Mouse (Mus musculus): ENCODE data around the gene Trafd1. TPM values are rescaled to one million over a fixed set of nuclear protein-coding genes. Genes with fewer than 3 reads are reported as not detected.

The Trafd1 gene
- polyA plus RNA-seq, 1 experiment from 2014 or later = 67.7 TPM

- H3K4me3 ChIP-seq = peak within 1 kb of the TSS; percentile 76
- WGBS = 10% methylated on average over 52 of the region's 53 CpGs
- H3K36me3 ChIP-seq = peaks cover 30% of the 10 kb centered on the region
- no peaks in the 10 kb centered on the region for H3K9me3 ChIP-seq (replicated peaks)
- peak within 1 kb of the TSS; percentile 92 for H3K27ac ChIP-seq
- peak; percentile 98 for DNase-seq (ENCODE audit: low spot score)
- no peaks in the 10 kb centered on the region for H3K27me3 ChIP-seq (ENCODE audit: low read depth, poor library complexity, severe bottlenecking)
- H3K4me1 ChIP-seq = peaks cover 21% of the 10 kb centered on the region
Observed at GRCm38 (mm10) chr5:121397187-121398145, 12.0 kb upstream of the Trafd1 start, which contains the start of gene Naa25. Naa25 (plus strand) TSS chr5:121397936.

- DNase-seq (ENCODE audit: low spot score) = no peak
- no peaks in the 10 kb centered on the region for H3K9me3 ChIP-seq (replicated peaks)
- WGBS = 85% methylated on average over 5 of the region's 5 CpGs
- peaks cover 11% of the 10 kb centered on the region for H3K36me3 ChIP-seq
- no peak overlapping the region for H3K4me3 ChIP-seq
- peaks cover 21% of the 10 kb centered on the region for H3K4me1 ChIP-seq
- no peaks in the 10 kb centered on the region for H3K27me3 ChIP-seq (ENCODE audit: low read depth, poor library complexity, severe bottlenecking)
- H3K27ac ChIP-seq = no peak overlapping the region
Observed at GRCm38 (mm10) chr5:121395621-121396020, 10.2 kb upstream of the Trafd1 start.

GRCm38 (mm10) chr5:121393402-121393801, 8.0 kb upstream of the Trafd1 start:
- no peak overlapping the region for H3K27ac ChIP-seq
- DNase-seq (ENCODE audit: low spot score) = no peak
- WGBS = 84% methylated on average over 3 of the region's 3 CpGs

GRCm38 (mm10) chr5:121392667-121393380, 7.4 kb upstream of the Trafd1 start:
- 64% methylated on average over 16 of the region's 16 CpGs for WGBS
- H3K9me3 ChIP-seq (replicated peaks) = no peaks in the 10 kb centered on the region
- 0 out of 2 replicates have a peak, but pooled peaks cover 3% of the 10 kb centered on the region for H3K4me1 ChIP-seq
- H3K4me3 ChIP-seq = no peak overlapping the region
- no peaks in the 10 kb centered on the region for H3K36me3 ChIP-seq
- no peaks in the 10 kb centered on the region for H3K27me3 ChIP-seq (ENCODE audit: low read depth, poor library complexity, severe bottlenecking)
- H3K27ac ChIP-seq = no peak overlapping the region
- no peak for DNase-seq (ENCODE audit: low spot score)

More at GRCm38 (mm10) chr5:121393402-121393801, 8.0 kb upstream of the Trafd1 start:
- Histone ChIP-seq H3K36me3 (no peaks in the 10 kb centered on the region), H3K4me3 (no peak overlapping the region), H3K27me3 (ENCODE audit: low read depth, poor library complexity, severe bottlenecking) (no peaks in the 10 kb centered on the region), H3K4me1 (peaks cover 3% of the 10 kb centered on the region; the same call in 1 of the 2 replicates), H3K9me3 (replicated peaks) (no peaks in the 10 kb centered on the region)

DNA sequence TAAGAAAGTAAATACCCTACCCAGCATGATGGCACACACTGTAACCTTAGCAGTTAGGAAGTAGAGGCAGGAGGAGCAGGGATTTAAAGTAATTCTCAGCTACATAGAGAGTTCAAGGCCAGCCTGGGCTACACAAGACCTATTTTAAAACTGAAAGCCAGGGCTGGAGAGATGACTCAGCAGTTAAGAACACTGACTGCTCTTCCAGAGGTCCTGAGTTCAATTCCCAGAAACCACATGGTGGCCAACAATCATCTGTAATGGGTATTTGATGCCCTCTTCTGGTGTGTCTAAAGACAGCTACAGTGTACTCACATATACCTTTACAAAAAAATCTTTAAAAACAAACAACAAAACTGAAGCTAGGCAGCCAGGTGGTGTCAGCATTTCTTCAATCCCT, 4.3 kb upstream of the Trafd1 start:
- no peak overlapping the region for H3K4me3 ChIP-seq
- DNase-seq (ENCODE audit: low spot score) = no peak
- no peak overlapping the region for H3K27ac ChIP-seq
- H3K36me3 ChIP-seq = no peaks in the 10 kb centered on the region
- peaks cover 13% of the 10 kb centered on the region for H3K27me3 ChIP-seq (ENCODE audit: low read depth, poor library complexity, severe bottlenecking)
- no peaks in the 10 kb centered on the region for H3K9me3 ChIP-seq (replicated peaks)
- H3K4me1 ChIP-seq = peaks cover 16% of the 10 kb centered on the region

DNA sequence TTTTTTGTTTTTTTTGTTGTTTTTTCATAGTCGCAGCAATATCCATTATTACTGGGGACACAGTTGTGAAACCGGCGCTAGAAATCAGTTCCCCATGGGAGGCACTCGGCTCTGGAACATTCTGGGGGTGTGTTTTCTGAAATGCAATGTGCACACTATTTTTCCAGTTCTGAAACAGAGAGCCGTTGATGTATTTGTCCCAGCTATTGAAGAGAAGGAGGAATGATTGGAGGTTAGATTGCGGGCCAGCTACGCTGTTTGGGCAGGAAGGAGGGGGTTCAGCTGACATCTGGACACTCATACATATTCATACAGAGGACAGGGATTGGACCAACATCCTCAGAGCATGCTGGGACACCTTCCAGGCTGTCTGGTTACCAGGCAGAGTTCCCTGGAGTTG, 3.7 kb upstream of the Trafd1 start:
- Histone ChIP-seq H3K27me3 (ENCODE audit: low read depth, poor library complexity, severe bottlenecking) (peaks cover 13% of the 10 kb centered on the region), H3K4me3 (no peak overlapping the region), H3K27ac (no peak overlapping the region), H3K4me1 (peaks cover 21% of the 10 kb centered on the region), H3K9me3 (replicated peaks) (no peaks in the 10 kb centered on the region), H3K36me3 (no peaks in the 10 kb centered on the region)
- 83% methylated on average over 7 of the region's 7 CpGs for WGBS
- no peak for DNase-seq (ENCODE audit: low spot score)

DNA sequence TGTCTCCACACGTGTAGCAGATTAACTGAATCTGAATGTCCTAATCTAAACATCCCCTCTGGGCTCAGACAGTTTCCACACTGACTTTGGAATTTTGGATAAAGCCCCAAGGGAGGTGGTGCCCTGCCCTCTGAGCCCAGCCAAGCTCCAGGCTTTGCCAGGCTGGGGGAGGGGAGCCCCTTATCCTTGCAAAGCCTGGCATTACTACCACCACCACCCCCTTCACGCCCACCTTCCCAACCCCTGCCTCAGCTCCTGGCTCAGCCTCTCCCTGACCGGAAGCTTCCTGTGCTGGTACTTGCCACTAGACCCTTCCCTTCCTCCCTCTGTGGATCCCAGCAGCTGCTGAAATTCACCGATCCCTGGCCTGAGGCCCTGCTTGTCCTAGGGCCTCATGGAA, 1.7 kb upstream of the Trafd1 start:
- no peak for DNase-seq (ENCODE audit: low spot score)
- H3K27ac ChIP-seq = no peak overlapping the region
- peaks cover 24% of the 10 kb centered on the region for H3K4me1 ChIP-seq
- no peak overlapping the region for H3K4me3 ChIP-seq
- H3K27me3 ChIP-seq (ENCODE audit: low read depth, poor library complexity, severe bottlenecking) = peaks cover 13% of the 10 kb centered on the region
- WGBS = 63% methylated on average over 4 of the region's 4 CpGs
- H3K36me3 ChIP-seq = peaks cover 12% of the 10 kb centered on the region
- no peaks in the 10 kb centered on the region for H3K9me3 ChIP-seq (replicated peaks)

- no peaks in the 10 kb centered on the region for H3K9me3 ChIP-seq (replicated peaks)
- H3K27me3 ChIP-seq (ENCODE audit: low read depth, poor library complexity, severe bottlenecking) = peaks cover 13% of the 10 kb centered on the region
- 36% methylated on average over 22 of the region's 22 CpGs for WGBS
- peak overlapping the region; percentile 84 for H3K4me3 ChIP-seq
- no peak overlapping the region for H3K27ac ChIP-seq
- H3K4me1 ChIP-seq = peaks cover 24% of the 10 kb centered on the region
- DNase-seq (ENCODE audit: low spot score) = no peak
- peaks cover 20% of the 10 kb centered on the region for H3K36me3 ChIP-seq
Observed at GRCm38 (mm10) chr5:121386120-121386909, 883 bp upstream of the Trafd1 start.

GRCm38 (mm10) chr5:121384757-121385460, 523 bp downstream of the Trafd1 start:
- Histone ChIP-seq H3K4me3 (peak overlapping the region; percentile 84), H3K4me1 (peaks cover 24% of the 10 kb centered on the region), H3K36me3 (peaks cover 34% of the 10 kb centered on the region), H3K27ac (peak overlapping the region; percentile 89), H3K27me3 (ENCODE audit: low read depth, poor library complexity, severe bottlenecking) (peaks cover 13% of the 10 kb centered on the region), H3K9me3 (replicated peaks) (no peaks in the 10 kb centered on the region)
- DNase-seq (ENCODE audit: low spot score) = no peak
- WGBS = 3% methylated on average over 47 of the region's 47 CpGs

DNA sequence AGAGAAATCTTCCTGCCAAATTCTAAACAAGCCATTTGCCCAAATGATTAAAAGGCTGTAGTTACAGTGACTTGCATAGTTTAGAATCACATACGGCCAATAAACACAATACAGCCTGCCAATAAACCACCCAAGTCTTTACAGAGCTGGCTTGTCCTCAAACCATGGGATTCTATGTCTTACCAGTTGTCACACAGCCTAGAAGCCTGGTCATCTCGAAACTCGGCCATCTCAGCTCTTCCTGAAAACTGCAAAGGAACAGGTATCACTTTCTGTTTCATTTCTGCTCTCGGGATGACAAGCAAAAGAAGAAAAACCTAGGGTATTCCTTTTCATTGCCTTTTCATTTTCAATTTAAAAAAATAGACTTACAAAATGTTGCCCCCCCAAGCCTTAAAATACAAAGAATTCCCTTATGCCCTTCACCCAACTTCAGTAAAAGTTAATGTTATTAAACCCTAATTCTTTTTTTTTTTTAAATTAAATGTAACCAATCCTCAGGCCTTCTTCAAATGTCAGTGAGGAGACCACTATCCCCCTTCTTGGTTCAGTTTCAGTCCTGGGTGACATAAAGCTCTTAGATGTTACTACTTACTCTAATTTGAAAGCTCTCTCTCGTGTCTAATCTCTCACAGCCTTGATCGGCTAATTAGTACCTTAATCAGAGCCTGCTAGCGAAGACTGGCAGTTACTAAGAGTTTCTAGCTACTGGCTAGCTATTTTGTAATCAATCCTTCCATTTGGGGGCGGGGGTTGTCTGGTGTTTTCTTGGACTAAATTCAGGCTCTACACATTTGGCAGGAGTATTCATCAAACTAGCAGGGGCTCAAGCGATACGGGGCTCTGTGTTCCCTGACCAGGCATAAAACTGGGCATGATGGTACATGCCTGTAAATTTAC, 1.3 kb downstream of the Trafd1 start:
- Histone ChIP-seq H3K36me3 (peaks cover 42% of the 10 kb centered on the region), H3K27ac (no peak overlapping the region)

GRCm38 (mm10) chr5:121380692-121381091, 4.7 kb downstream of the Trafd1 start:
- WGBS = 92% methylated on average over 2 of the region's 2 CpGs
- no peak overlapping the region for H3K27ac ChIP-seq
- H3K27me3 ChIP-seq (ENCODE audit: low read depth, poor library complexity, severe bottlenecking) = no peaks in the 10 kb centered on the region
- no peak for DNase-seq (ENCODE audit: low spot score)
- no peak overlapping the region for H3K4me3 ChIP-seq
- H3K4me1 ChIP-seq = peaks cover 13% of the 10 kb centered on the region
- H3K36me3 ChIP-seq = peaks cover 75% of the 10 kb centered on the region
- H3K9me3 ChIP-seq (replicated peaks) = no peaks in the 10 kb centered on the region

More for the DNA sequence above, 1.3 kb downstream of the Trafd1 start:
- Histone ChIP-seq H3K4me1 (peaks cover 24% of the 10 kb centered on the region), H3K27me3 (ENCODE audit: low read depth, poor library complexity, severe bottlenecking) (peaks cover 13% of the 10 kb centered on the region), H3K4me3 (peak overlapping the region; percentile 84), H3K9me3 (replicated peaks) (no peaks in the 10 kb centered on the region)
- WGBS = 62% methylated on average over 10 of the region's 10 CpGs
- DNase-seq (ENCODE audit: low spot score) = no peak
